Mouse (Mus musculus) neutrophil, adult 83 days (primary cell): ENCODE results near the gene Dmrtc2. TPM values are rescaled to one million over a fixed set of nuclear protein-coding genes. Genes with fewer than 3 reads are reported as not detected.

ENCODE experiments used
- total RNA-seq, 2 experiments: library from RNA; stranded (reverse); gene quantifications; one replicate each; pipeline ENCODE4 v1.2.4; 2023

Gene Dmrtc2
- total RNA-seq: not detected

GRCm38 (mm10) chr7:24869532-24870165 is at the start of gene Dmrtc2, which contains the start of gene Lypd4:
Gene Dmrtc2 (plus strand): TSS chr7:24870057.
Gene Lypd4 (minus strand): TSS chr7:24869941.

GRCm38 (mm10) chr7:24861913-24862312 is 7.9 kb upstream of the Dmrtc2 start, which contains the start of gene Gm9844:
Gene Gm9844 (plus strand): TSS chr7:24862213.

DNA sequence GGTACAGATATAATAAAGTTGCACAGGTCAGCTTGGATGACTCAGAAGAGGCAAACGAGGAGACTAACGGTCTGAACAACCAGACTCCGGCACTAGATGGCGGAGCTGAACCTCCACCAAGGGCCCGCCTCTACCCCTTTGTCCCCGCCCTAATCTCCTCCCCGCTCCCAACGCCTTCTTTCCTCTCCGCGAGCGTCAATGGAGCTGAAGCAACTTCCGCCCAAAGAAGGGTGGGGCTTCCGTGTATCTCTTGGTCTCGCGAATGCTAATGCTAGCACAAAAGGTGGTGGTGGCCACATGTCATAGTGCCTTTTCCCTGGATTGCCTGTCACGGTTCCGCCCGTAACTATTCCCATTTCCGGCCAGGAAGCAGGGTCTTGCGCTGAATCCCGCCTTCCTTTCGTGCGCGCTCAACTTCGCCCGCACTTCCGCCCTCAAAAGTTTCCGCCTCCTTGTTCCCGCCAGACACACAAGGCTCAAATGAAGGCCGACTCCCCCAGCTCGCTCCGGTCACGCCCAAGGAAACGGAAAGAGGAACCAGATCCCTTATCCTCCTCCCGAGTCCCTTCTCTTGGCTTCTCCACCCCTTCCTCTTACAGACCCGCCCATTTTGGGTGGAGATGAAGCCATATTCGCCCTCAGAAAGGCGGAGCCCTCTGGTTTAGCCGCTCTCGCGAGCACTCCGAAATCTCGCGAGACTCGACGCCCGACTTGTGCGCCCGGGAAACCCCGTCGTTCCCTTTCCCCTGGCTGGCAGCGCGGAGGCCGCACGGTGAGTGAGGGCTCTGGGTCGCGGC is 14.2 kb downstream of the Dmrtc2 start, which contains the start of gene Rps19:
Rps19 (plus strand) TSS at position 476 of the 797 bp plus-strand sequence.

DNA sequence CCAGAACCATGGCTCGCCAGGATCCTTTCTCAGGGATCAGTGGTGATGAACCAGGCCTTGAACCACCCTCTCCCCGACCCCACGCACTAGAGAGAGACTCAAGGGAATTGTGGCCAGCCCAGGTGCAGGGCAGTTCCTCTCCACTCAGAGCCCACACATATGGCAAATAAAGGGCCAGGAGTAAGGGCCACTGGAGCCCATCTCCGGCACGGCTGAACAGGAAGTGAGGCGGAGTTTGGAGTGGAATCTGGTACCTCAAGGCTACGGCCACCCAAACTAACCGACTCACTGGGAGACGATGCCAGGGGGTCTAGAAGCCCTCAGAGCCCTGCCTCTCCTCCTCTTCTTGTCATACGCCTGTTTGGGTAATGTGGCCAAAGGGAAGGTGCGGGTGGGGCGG is 27.4 kb downstream of the Dmrtc2 start, which contains the start of gene Cd79a:
Cd79a (plus strand) TSS at position 158 of the 400 bp plus-strand sequence.

DNA sequence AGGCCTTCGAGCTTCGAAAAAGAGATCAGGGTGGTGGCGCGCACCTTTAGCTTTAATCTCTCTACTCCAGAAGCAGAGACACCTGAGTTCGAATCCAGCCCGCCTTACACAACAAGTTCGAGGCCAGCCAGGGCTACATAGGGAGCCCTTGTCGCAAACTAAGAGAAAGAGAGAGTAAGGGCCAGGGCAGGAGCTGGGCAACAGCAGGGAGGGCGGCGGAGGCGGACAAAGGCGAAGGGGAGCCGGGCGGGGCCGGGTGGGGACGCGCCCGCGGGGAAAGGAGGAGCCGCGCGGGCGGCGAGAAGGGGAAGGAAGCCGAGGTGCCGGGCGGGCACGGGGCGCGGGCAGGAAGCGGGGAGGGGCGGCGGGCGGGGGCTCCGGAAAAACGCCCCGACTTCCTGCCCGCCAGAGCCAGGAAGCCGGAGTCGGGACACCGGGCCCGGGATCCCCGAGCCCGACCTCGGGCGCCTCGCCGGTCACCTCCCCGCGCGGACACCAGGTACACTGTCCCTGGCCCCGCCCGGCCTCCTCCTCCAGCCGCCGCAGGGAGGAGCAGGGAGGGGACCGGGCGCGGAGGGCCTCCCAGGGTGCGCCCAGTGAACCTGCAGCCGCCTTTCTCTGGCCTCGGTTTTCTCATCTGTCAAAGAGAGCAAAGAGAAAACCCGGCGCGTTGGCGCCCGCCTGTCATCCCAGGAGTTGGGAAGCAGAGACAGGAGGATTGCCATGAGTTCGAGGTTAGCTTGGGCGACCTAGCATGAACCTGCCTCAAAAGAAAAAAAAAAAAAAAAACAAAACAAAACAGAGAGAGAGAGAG is 33.0 kb downstream of the Dmrtc2 start, which contains the start of gene Arhgef1:
Arhgef1 (plus strand) TSS at position 283 of the 814 bp plus-strand sequence.

Other genes starting within 250 kb of the Dmrtc2 start
- not detected for gene Lypd3, start 233.5 kb upstream of the Dmrtc2 start, total RNA-seq
- gene Tex101, start 193.4 kb upstream of the Dmrtc2 start, total RNA-seq: not detected
- gene BC049730, start 160.8 kb upstream of the Dmrtc2 start, total RNA-seq: 1 to 10 TPM in 1 of 2 experiments, not detected in 1; 1.4 TPM
- 1 to 10 TPM; 7.2 to 7.3 TPM for gene Gm4763, start 143.1 kb upstream of the Dmrtc2 start, total RNA-seq
- gene Cd177, start 109.7 kb upstream of the Dmrtc2 start, total RNA-seq: 1,000 to 10,000 TPM; 1,228 to 1,288 TPM
- gene Ceacam10, start 92.9 kb upstream of the Dmrtc2 start, total RNA-seq: 10 to 100 TPM; 68.3 to 68.8 TPM
- gene Gm9844, start 7.8 kb upstream of the Dmrtc2 start, total RNA-seq: not detected
- gene Lypd4, start 116 bp upstream of the Dmrtc2 start, total RNA-seq: not detected
- gene Rps19, start 14.3 kb downstream of the Dmrtc2 start, total RNA-seq: 100 to 1,000 TPM; 831 to 832 TPM
- 1 to 10 TPM; 5.4 to 6.3 TPM for gene Cd79a, start 27.3 kb downstream of the Dmrtc2 start, total RNA-seq
- 100 to 1,000 TPM; 583 to 627 TPM for gene Arhgef1, start 32.9 kb downstream of the Dmrtc2 start, total RNA-seq
- gene Gm4881, start 74.4 kb downstream of the Dmrtc2 start, total RNA-seq: not detected
- 100 to 1,000 TPM; 126 to 141 TPM for gene Rabac1, start 102.7 kb downstream of the Dmrtc2 start, total RNA-seq
- 100 to 1,000 TPM; 189 to 210 TPM for gene Atp1a3, start 135.9 kb downstream of the Dmrtc2 start, total RNA-seq
- 1 to 10 TPM; 3.0 TPM for gene Grik5, start 202.3 kb downstream of the Dmrtc2 start, total RNA-seq
- gene Zfp574, start 202.5 kb downstream of the Dmrtc2 start, total RNA-seq: 10 to 100 TPM; 14.5 to 15.8 TPM